Mouse (Mus musculus) embryonic fibroblast, embryonic 13.5 days (primary cell): ENCODE data around the gene Capn15. TPM values are rescaled to one million over a fixed set of nuclear protein-coding genes. Genes with fewer than 3 reads are reported as not detected.

Experiments used
- H3K27ac ChIP-seq: 2 replicates; pipeline ENCODE4 v1.5.1; 2012; ENCODE audit warnings: low read length, control low read depth, inconsistent platforms; ENCODE audit not compliant: insufficient read depth
- H3K4me1 ChIP-seq: 2 replicates; pipeline ENCODE4 v1.6.1; 2011; ENCODE audit warnings: low read length; ENCODE audit not compliant: control insufficient read depth, insufficient read depth
- H3K4me3 ChIP-seq: 2 replicates; pipeline ENCODE4 v1.5.1; 2011; ENCODE audit warnings: mild to moderate bottlenecking, control low read depth, low read length; ENCODE audit not compliant: insufficient read depth
- CTCF ChIP-seq: IDR thresholded peaks from 2 replicates; pipeline ENCODE4 v1.5.1; 2011; ENCODE audit warnings: mild to moderate bottlenecking, control low read depth, low read length, moderate library complexity, borderline replicate concordance; ENCODE audit not compliant: insufficient read depth
- POLR2A ChIP-seq: IDR thresholded peaks from 2 replicates; pipeline ENCODE4 v1.6.1; 2011; ENCODE audit warnings: low read depth, mild to moderate bottlenecking, control low read depth, low read length, moderate library complexity
- polyA plus RNA-seq: library from polyadenylated mRNA; stranded (reverse); fragments of >200 nt; gene quantifications from 2 replicates; pipeline ENCODE4 v1.2.4, GENCODE M21; 2011; ENCODE audit warnings: low read depth; ENCODE audit not compliant: missing spikeins, insufficient read length

The Capn15 gene
- polyA plus RNA-seq, 1 experiment: 10.9 TPM

GRCm38 (mm10) chr17:25970448-25970847, 15.1 kb downstream of the Capn15 start:
- TF ChIP-seq CTCF (no peak), POLR2A (no peak)
- no peak overlapping the region for H3K4me3 ChIP-seq
- no peaks in the 10 kb centered on the region for H3K4me1 ChIP-seq
- no peak overlapping the region for H3K27ac ChIP-seq

GRCm38 (mm10) chr17:25968176-25968575, 17.4 kb downstream of the Capn15 start:
- H3K27ac ChIP-seq: no peak overlapping the region
- H3K4me1 ChIP-seq: no peaks in the 10 kb centered on the region
- H3K4me3 ChIP-seq: no peak overlapping the region
- TF ChIP-seq POLR2A (no peak), CTCF (no peak)

- TF ChIP-seq CTCF (no peak), POLR2A (no peak)
Observed at GRCm38 (mm10) chr17:25967652-25968051, 17.9 kb downstream of the Capn15 start.

GRCm38 (mm10) chr17:25964271-25964670, 21.3 kb downstream of the Capn15 start:
- no peak overlapping the region for H3K27ac ChIP-seq
- H3K4me1 ChIP-seq: no peaks in the 10 kb centered on the region
- TF ChIP-seq CTCF: no peak
- TF ChIP-seq POLR2A: no peak
- no peak overlapping the region for H3K4me3 ChIP-seq

More at GRCm38 (mm10) chr17:25967652-25968051, 17.9 kb downstream of the Capn15 start:
- Histone ChIP-seq H3K4me1 (no peaks in the 10 kb centered on the region), H3K4me3 (no peak overlapping the region), H3K27ac (no peak overlapping the region)

GRCm38 (mm10) chr17:25962413-25962905, 23.1 kb downstream of the Capn15 start:
- H3K27ac ChIP-seq: no peak overlapping the region
- H3K4me3 ChIP-seq: no peak overlapping the region
- no peak for TF ChIP-seq POLR2A
- TF ChIP-seq CTCF: no peak
- no peaks in the 10 kb centered on the region for H3K4me1 ChIP-seq

- TF ChIP-seq POLR2A (no peak), CTCF (no peak)
- Histone ChIP-seq H3K4me3 (no peak overlapping the region), H3K4me1 (no peaks in the 10 kb centered on the region), H3K27ac (no peak overlapping the region)
Observed at GRCm38 (mm10) chr17:25961566-25961965, 24.0 kb downstream of the Capn15 start.

- H3K4me1 ChIP-seq: no peaks in the 10 kb centered on the region
- TF ChIP-seq POLR2A: no peak
- no peak for TF ChIP-seq CTCF
- no peak overlapping the region for H3K27ac ChIP-seq
- H3K4me3 ChIP-seq: no peak overlapping the region
Observed at GRCm38 (mm10) chr17:25959630-25960467, 25.7 kb downstream of the Capn15 start.

- TF ChIP-seq POLR2A (no peak), CTCF (no peak)
- Histone ChIP-seq H3K4me1 (no peaks in the 10 kb centered on the region), H3K4me3 (no peak overlapping the region), H3K27ac (no peak overlapping the region)
Observed at GRCm38 (mm10) chr17:25958771-25959494, 26.7 kb downstream of the Capn15 start.

GRCm38 (mm10) chr17:25957586-25958051, 28.0 kb downstream of the Capn15 start:
- no peak overlapping the region for H3K4me3 ChIP-seq
- no peak overlapping the region for H3K27ac ChIP-seq
- TF ChIP-seq CTCF: no peak
- no peak for TF ChIP-seq POLR2A
- H3K4me1 ChIP-seq: no peaks in the 10 kb centered on the region
